Mouse (Mus musculus): ENCODE results near the gene Mllt3. TPM values are rescaled to one million over a fixed set of nuclear protein-coding genes. Genes with fewer than 3 reads are reported as not detected.

Mllt3 gene
- polyA plus RNA-seq, 1 experiment = 4.1 TPM

DNA sequence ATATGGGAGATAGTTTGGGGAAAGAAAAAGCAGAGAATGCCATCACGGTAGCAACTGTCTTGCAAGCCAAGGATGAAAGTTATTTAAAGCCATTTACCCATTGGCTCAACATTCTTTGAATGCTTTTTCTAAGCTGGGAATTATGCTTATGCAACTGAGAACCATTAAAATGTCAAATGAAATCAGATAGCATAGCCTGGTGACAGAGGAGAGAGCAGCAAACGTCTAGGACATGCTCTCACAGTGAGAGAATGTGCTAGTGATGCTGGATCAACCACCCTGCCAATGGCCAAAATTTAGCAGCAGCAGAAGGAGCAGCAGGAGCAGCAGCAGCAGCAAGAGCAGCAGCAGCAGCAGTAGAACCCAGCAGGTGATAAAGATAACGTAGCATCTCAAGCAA is 267.4 kb downstream of the Mllt3 start:
- Histone ChIP-seq H3K4me1 (ENCODE audit: control insufficient read depth, insufficient read depth, insufficient read length) (no peaks in the 10 kb centered on the region), H3K27ac (ENCODE audit: insufficient read depth, low read length) (no peak overlapping the region), H3K4me3 (ENCODE audit: extremely low read depth, insufficient read depth, insufficient read length) (no peak overlapping the region), H3K36me3 (ENCODE audit: control insufficient read depth, insufficient read depth, low read length) (no peaks in the 10 kb centered on the region), H3K27me3 (ENCODE audit: control insufficient read depth, insufficient read depth, low read length) (no peaks in the 10 kb centered on the region)
- TF ChIP-seq CTCF (IDR thresholded peaks at IDR 0.05; ENCODE audit: extremely low read depth, insufficient read depth, insufficient read length, insufficient replicate concordance) = no peak
- no peak for TF ChIP-seq POLR2A (IDR thresholded peaks at IDR 0.05; ENCODE audit: low read depth, low read length)
- DNase-seq (ENCODE audit: low read depth in 1 of 2, low spot score in 2 of 2) = no peak
- 73% methylated on average over 3 of the region's 3 CpGs for WGBS

DNA sequence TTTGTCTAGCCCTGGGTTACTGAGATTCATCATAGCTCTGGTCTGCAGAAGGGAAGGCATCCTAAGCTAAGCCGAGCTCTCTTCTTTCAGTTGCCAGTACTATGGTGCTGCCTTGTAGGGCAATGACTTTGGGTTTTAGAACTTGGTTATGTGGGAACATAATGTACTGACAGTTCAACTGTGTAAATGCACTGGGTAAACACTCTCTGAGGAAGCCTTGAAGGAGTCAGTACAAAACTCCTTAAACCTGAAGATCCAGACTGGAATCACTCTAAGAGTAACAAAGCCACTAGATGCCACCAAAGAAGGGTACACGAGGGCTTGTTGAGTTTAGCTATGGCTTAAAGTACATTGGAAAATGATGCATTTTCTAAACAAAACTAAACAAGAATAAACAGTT is 272.1 kb downstream of the Mllt3 start:
- Histone ChIP-seq H3K4me1 (ENCODE audit: control insufficient read depth, insufficient read depth, insufficient read length) (no peaks in the 10 kb centered on the region), H3K36me3 (ENCODE audit: control insufficient read depth, insufficient read depth, low read length) (no peaks in the 10 kb centered on the region), H3K4me3 (ENCODE audit: extremely low read depth, insufficient read depth, insufficient read length) (no peak overlapping the region), H3K27ac (ENCODE audit: insufficient read depth, low read length) (no peak overlapping the region), H3K27me3 (ENCODE audit: control insufficient read depth, insufficient read depth, low read length) (no peaks in the 10 kb centered on the region)
- WGBS = 94% methylated on average over 2 of the region's 2 CpGs
- TF ChIP-seq POLR2A (IDR thresholded peaks at IDR 0.05; ENCODE audit: low read depth, low read length) (no peak), CTCF (IDR thresholded peaks at IDR 0.05; ENCODE audit: extremely low read depth, insufficient read depth, insufficient read length, insufficient replicate concordance) (no peak)
- DNase-seq (ENCODE audit: low read depth in 1 of 2, low spot score in 2 of 2) = no peak

DNA sequence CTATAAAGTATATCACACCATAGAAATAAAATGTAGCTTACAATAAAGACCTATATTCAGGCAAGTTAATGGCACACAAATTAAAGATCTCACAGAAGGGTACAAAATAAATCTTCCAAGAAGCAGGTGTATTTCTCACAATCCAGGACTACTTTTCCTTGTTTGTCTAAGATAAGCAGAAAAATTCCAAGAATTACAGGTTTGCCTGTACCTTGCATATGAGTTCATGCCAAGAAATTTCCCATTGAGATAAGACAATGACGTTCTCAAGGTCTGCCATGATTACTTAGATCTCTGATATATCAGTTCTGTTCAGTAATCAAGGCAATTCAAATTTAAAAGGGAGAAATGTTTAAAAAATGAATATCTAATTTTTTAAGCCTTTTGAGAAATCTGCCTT is 272.9 kb downstream of the Mllt3 start:
- Histone ChIP-seq H3K4me1 (ENCODE audit: control insufficient read depth, insufficient read depth, insufficient read length) (no peaks in the 10 kb centered on the region), H3K36me3 (ENCODE audit: control insufficient read depth, insufficient read depth, low read length) (no peaks in the 10 kb centered on the region), H3K4me3 (ENCODE audit: extremely low read depth, insufficient read depth, insufficient read length) (no peak overlapping the region), H3K27me3 (ENCODE audit: control insufficient read depth, insufficient read depth, low read length) (no peaks in the 10 kb centered on the region), H3K27ac (ENCODE audit: insufficient read depth, low read length) (no peak overlapping the region)
- DNase-seq (ENCODE audit: low read depth in 1 of 2, low spot score in 2 of 2) = no peak
- 85% methylated on average over 1 of the region's 1 CpGs for WGBS
- no peak for TF ChIP-seq CTCF (IDR thresholded peaks at IDR 0.05; ENCODE audit: extremely low read depth, insufficient read depth, insufficient read length, insufficient replicate concordance)
- no peak for TF ChIP-seq POLR2A (IDR thresholded peaks at IDR 0.05; ENCODE audit: low read depth, low read length)

DNA sequence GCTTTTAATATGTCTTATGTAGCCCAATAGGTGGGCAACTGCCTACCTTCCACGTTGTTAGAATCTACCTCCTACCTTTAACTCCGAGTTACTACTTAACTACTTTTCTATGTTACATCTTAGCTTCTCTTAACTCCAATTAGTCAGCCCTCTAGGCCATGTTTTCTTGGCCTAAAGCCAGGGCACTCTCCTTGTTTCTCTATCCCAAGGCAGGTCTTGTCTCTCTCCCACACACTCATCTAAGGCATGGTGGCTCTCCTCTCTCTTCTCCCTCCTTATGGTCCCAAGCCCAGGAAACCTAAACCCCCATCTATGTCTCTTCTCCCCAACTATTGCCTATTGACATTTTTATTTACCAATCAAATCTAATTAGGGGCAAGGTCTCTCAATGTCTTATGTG is 273.5 kb downstream of the Mllt3 start:
- 85% methylated on average over 2 of the region's 2 CpGs for WGBS
- H3K4me1 ChIP-seq (ENCODE audit: control insufficient read depth, insufficient read depth, insufficient read length) = no peaks in the 10 kb centered on the region
- no peak for TF ChIP-seq POLR2A (IDR thresholded peaks at IDR 0.05; ENCODE audit: low read depth, low read length)
- no peak for TF ChIP-seq CTCF (IDR thresholded peaks at IDR 0.05; ENCODE audit: extremely low read depth, insufficient read depth, insufficient read length, insufficient replicate concordance)
- no peak overlapping the region for H3K4me3 ChIP-seq (ENCODE audit: extremely low read depth, insufficient read depth, insufficient read length)
- no peaks in the 10 kb centered on the region for H3K27me3 ChIP-seq (ENCODE audit: control insufficient read depth, insufficient read depth, low read length)
- DNase-seq (ENCODE audit: low read depth in 1 of 2, low spot score in 2 of 2) = no peak
- no peak overlapping the region for H3K27ac ChIP-seq (ENCODE audit: insufficient read depth, low read length)
- no peaks in the 10 kb centered on the region for H3K36me3 ChIP-seq (ENCODE audit: control insufficient read depth, insufficient read depth, low read length)

DNA sequence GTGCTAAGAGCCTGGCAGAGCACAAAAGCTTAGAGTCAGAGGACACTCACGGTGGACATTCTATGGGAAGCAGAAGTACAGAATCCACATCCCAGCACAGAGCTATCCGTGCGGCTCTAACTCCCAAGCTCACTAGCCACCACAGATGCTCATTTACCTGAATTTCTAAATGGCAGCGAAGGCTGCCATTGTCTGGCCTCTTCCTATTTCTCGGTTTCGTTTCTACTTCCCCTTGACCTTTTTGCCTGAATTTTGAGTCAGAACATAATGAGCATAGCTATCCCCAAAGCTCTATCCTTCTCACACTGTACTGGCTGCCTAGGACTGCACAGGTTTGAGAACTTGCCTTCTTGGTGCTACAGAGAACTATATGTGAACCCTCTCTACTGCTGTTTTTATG is 274.1 kb downstream of the Mllt3 start:
- no peaks in the 10 kb centered on the region for H3K4me1 ChIP-seq (ENCODE audit: control insufficient read depth, insufficient read depth, insufficient read length)
- WGBS = 78% methylated on average over 6 of the region's 6 CpGs
- no peaks in the 10 kb centered on the region for H3K36me3 ChIP-seq (ENCODE audit: control insufficient read depth, insufficient read depth, low read length)
- TF ChIP-seq CTCF (IDR thresholded peaks at IDR 0.05; ENCODE audit: extremely low read depth, insufficient read depth, insufficient read length, insufficient replicate concordance) = no peak
- no peak for TF ChIP-seq POLR2A (IDR thresholded peaks at IDR 0.05; ENCODE audit: low read depth, low read length)
- no peaks in the 10 kb centered on the region for H3K27me3 ChIP-seq (ENCODE audit: control insufficient read depth, insufficient read depth, low read length)
- no peak for DNase-seq (ENCODE audit: low read depth in 1 of 2, low spot score in 2 of 2)
- H3K27ac ChIP-seq (ENCODE audit: insufficient read depth, low read length) = no peak overlapping the region
- H3K4me3 ChIP-seq (ENCODE audit: extremely low read depth, insufficient read depth, insufficient read length) = no peak overlapping the region

DNA sequence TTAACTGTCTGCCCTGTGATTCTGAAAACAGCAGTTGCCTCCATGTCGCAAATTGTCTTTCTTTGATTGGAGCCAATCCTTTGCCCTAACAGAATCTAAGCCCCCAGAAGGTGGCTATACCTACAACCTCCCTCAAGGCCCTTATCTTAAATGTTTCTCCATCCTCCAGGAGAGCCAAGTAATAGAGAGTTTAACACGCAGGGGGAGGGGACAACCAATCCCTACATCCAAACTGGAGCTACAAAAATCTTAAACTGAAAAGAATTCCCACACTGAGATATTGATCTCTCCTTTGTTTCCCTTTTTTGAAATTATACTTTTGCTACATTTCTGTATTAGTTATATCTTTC is 281.7 kb downstream of the Mllt3 start:
- no peak overlapping the region for H3K27ac ChIP-seq (ENCODE audit: insufficient read depth, low read length)
- 88% methylated on average over 2 of the region's 2 CpGs for WGBS

DNA sequence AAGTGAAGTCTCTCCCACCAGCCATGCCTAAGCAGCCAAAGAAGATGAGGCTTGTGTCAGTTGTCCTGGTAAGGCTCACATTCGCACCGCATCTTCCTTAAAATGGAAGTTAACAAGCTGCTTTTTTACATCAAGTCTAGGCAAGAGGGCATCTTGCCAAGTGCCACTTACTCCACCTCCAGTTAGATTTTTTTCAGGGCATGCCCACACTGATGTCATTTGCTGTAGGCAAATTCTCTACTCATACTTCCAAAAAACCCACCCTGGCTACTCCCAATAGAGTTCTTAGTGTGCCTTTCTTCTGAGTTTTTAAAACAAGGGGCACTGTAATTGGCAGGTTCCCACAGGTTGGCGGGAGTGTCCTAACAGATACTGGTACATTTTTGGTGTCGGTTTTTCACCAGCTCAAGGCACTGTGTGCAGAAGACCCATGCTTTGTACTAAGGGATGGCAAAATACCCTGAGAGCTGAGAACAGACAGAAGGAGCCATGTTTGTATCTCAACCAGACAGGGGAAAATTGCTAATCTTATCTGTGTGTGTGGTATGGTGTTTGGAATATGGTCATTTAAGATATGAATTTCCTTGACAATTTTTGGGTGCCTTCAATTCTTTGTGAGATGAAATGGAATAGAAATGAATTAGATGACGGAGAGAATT is 282.2 kb downstream of the Mllt3 start:
- no peak for TF ChIP-seq CTCF (IDR thresholded peaks at IDR 0.05; ENCODE audit: extremely low read depth, insufficient read depth, insufficient read length, insufficient replicate concordance)
- TF ChIP-seq POLR2A (IDR thresholded peaks at IDR 0.05; ENCODE audit: low read depth, low read length) = no peak
- 84% methylated on average over 5 of the region's 5 CpGs for WGBS
- Histone ChIP-seq H3K4me1 (ENCODE audit: control insufficient read depth, insufficient read depth, insufficient read length) (no peaks in the 10 kb centered on the region), H3K4me3 (ENCODE audit: extremely low read depth, insufficient read depth, insufficient read length) (no peak overlapping the region), H3K27ac (ENCODE audit: insufficient read depth, low read length) (no peak overlapping the region), H3K27me3 (ENCODE audit: control insufficient read depth, insufficient read depth, low read length) (no peaks in the 10 kb centered on the region), H3K36me3 (ENCODE audit: control insufficient read depth, insufficient read depth, low read length) (no peaks in the 10 kb centered on the region)
- DNase-seq (ENCODE audit: low read depth in 1 of 2, low spot score in 2 of 2) = no peak

More for the DNA sequence above, 281.7 kb downstream of the Mllt3 start:
- TF ChIP-seq POLR2A (IDR thresholded peaks at IDR 0.05; ENCODE audit: low read depth, low read length) (no peak), CTCF (IDR thresholded peaks at IDR 0.05; ENCODE audit: extremely low read depth, insufficient read depth, insufficient read length, insufficient replicate concordance) (no peak)
- Histone ChIP-seq H3K4me3 (ENCODE audit: extremely low read depth, insufficient read depth, insufficient read length) (no peak overlapping the region), H3K36me3 (ENCODE audit: control insufficient read depth, insufficient read depth, low read length) (no peaks in the 10 kb centered on the region), H3K4me1 (ENCODE audit: control insufficient read depth, insufficient read depth, insufficient read length) (no peaks in the 10 kb centered on the region), H3K27me3 (ENCODE audit: control insufficient read depth, insufficient read depth, low read length) (no peaks in the 10 kb centered on the region)
- no peak for DNase-seq (ENCODE audit: low read depth in 1 of 2, low spot score in 2 of 2)
